Mouse (Mus musculus) CH12.LX (cell line): Measurements from ENCODE around the gene Cmtm3.

ENCODE experiments used
- CTCF ChIP-seq, 2 experiments: IDR thresholded peaks in 1 of 2; conservative IDR thresholded peaks in 1 of 2; 2 replicates each; pipeline ENCODE4 v1.5.1; 2011 to 2012; ENCODE audit warnings: low read depth in 2 of 2, low read length in 2 of 2, improper control_type of control experiment in 1 of 2, inconsistent platforms in 1 of 2, mild to moderate bottlenecking in 1 of 2, moderate library complexity in 1 of 2
- EP300 ChIP-seq: IDR thresholded peaks from 2 replicates; pipeline ENCODE4 v1.6.1; 2011; ENCODE audit warnings: low read length, improper control_type of control experiment
- KAT2A ChIP-seq: IDR thresholded peaks from 2 replicates; pipeline ENCODE4 v1.6.1; 2012; ENCODE audit warnings: low read length, improper control_type of control experiment, inconsistent platforms; ENCODE audit not compliant: insufficient replicate concordance
- MAX ChIP-seq: IDR thresholded peaks from 2 replicates; pipeline ENCODE4 v1.6.1; 2011; ENCODE audit warnings: low read length, improper control_type of control experiment
- MXI1 ChIP-seq: IDR thresholded peaks from 2 replicates; pipeline ENCODE4 v1.6.1; 2011; ENCODE audit warnings: mild to moderate bottlenecking, low read depth, low read length, improper control_type of control experiment
- NELFE ChIP-seq: IDR thresholded peaks from 2 replicates; pipeline ENCODE4 v1.6.1; 2011; ENCODE audit warnings: low read depth, low read length, improper control_type of control experiment
- POLR2A ChIP-seq: IDR thresholded peaks from 2 replicates; pipeline ENCODE4 v1.6.1; 2011; ENCODE audit warnings: low read depth, mild to moderate bottlenecking, improper control_type of control experiment, low read length
- POLR2AphosphoS2 ChIP-seq: IDR thresholded peaks from 2 replicates; pipeline ENCODE4 v1.6.1; 2011; ENCODE audit warnings: low read depth, low read length, improper control_type of control experiment
- SIN3A ChIP-seq: IDR thresholded peaks from 2 replicates; pipeline ENCODE4 v1.6.1; 2012; ENCODE audit warnings: low read length, improper control_type of control experiment, inconsistent platforms
- UBTF ChIP-seq: IDR thresholded peaks from 2 replicates; pipeline ENCODE4 v1.6.1; 2012; ENCODE audit warnings: low read depth, mild to moderate bottlenecking, inconsistent platforms, low read length, improper control_type of control experiment, moderate library complexity
- ZC3H11A ChIP-seq: IDR thresholded peaks from 2 replicates; pipeline ENCODE4 v1.6.1; 2012; ENCODE audit warnings: low read depth, mild to moderate bottlenecking, inconsistent platforms, low read length, improper control_type of control experiment
- ZKSCAN1 ChIP-seq: IDR thresholded peaks from 2 replicates; pipeline ENCODE4 v1.6.1; 2012; ENCODE audit warnings: low read depth, inconsistent platforms, low read length, improper control_type of control experiment, borderline replicate concordance
- ZMIZ1 ChIP-seq: IDR thresholded peaks from 2 replicates; pipeline ENCODE4 v1.6.1; 2012; ENCODE audit warnings: low read depth, mild to moderate bottlenecking, inconsistent platforms, low read length, improper control_type of control experiment
- ZNF384 ChIP-seq: IDR thresholded peaks from 2 replicates; pipeline ENCODE4 v1.6.1; 2012; ENCODE audit warnings: low read depth, low read length, improper control_type of control experiment, inconsistent platforms

DNA sequence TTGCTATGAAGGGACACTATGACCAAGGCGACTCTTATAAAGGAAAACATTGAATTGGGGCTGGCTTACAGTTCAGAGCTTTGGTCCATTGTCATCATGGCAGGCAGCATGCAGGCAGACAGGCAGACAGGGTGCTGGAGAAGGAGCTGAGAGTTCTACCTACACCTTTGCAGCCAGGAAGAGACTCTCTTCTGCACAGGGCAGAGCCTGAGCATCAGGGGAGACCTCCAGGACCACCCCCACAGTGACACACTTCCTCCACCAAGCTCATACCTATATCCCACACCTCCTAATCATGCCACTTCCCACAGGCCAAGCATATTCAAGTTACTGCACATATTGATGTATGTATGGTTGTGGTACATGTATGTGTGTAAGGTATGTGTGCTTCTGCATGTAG, 2.4 kb upstream of the Cmtm3 start:
- TF ChIP-seq POLR2AphosphoS2 (no peak), POLR2A (no peak), ZKSCAN1 (no peak), MAX (no peak), CTCF (conservative IDR thresholded peaks at IDR 0.05 in 1 of 2, IDR thresholded peaks at IDR 0.05 in 1 of 2; ENCODE audit: low read depth in 2 of 2, low read length in 2 of 2) (no peak), EP300 (no peak), ZMIZ1 (no peak), NELFE (no peak), ZC3H11A (no peak), MXI1 (no peak), UBTF (no peak), KAT2A (no peak), SIN3A (no peak), ZNF384 (no peak)
